Mouse (Mus musculus): Measurements from ENCODE around the gene Gm20388.

DNA sequence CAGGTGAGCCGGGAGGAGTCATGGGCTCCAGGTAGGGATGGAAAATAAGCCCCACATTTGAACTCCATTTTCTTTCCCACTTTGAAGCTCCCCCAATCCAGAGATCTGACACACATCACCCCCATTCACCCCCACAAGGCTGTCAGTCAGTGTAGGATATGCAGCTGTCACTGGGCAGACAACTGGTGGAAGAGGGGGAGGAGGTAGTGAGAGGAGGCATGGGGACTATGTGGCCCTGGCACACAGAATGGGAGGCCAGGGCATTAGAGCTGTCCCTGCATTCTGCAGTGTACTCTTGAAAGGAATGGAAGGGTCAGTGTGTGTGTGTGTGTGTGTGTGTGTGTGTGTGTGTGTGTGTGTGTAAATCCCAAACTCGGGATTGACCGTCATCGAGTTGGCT lies 3984.6 kb downstream of the Gm20388 start:
- no peak for TF ChIP-seq CTCF (IDR thresholded peaks at IDR 0.05; ENCODE audit: low read depth)
- no peak for TF ChIP-seq EP300 (optimal IDR thresholded peaks at IDR 0.05)
